Mouse (Mus musculus): Measurements from ENCODE around the gene Castor1.
A peak's percentile ranks its signal among the peaks of the same experiment; 100 is the strongest.

Gene Castor1

DNA sequence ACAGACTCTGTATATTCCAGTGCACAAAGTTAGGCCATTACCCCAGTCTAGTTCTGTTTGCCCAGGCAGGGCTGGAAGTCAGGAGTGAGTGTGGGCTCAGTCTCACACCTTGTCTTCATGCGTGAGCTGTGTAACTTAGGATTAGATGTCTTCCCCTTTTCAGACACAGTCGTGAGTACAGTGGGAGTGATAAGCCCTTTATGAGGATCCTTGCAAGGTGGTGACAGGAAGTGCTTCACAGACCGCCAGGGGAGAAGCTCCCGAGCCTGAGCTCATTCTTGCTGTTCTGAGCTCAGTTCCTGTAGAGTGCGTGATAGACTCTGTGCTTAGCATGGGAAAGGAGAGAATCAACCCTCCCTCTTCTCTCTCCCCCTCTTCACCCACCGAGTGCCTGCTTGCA lies 11.5 kb upstream of the Castor1 start:
- DNase-seq (ENCODE audit: low spot score in 2 of 2): no peak

DNA sequence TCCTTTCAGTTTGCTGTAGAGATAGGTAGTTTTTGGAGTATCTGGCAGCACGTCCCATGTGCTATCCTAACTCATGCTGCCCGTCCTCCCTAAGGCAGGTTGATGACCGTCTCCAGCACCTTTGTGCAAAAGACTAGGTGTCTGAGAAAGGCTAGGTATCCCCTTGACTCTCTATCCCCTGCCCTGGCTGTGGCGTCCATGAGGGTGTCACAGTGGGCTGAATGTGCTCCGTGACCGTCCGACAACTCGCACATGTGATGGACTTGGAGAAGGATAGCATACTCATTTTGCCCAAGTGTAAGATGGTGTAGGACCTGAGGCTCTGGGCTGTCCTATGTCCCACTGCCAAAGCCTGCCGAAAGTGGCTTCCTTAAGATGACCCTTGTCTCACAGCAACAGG lies 10.4 kb upstream of the Castor1 start:
- DNase-seq (ENCODE audit: low spot score in 2 of 2): no peak

DNA sequence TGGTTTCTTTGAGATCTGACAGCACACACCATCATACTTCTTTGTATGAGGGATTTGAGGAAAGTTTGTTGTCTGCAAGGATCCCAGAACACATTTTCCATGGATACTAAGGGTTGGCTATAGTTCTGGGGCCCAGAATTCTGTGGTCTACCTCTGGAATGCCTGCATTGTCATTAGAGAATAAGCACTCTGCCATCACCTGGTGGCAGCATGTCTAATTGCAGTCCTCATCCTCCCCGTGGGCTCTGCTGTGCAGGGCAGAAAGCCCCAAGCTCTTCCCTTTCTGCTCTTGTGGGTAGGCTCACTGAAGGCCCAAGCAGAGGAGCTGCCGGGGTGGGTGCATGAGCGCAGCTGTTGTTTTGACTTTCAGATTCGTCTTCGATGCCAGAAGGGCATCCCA lies 8.5 kb upstream of the Castor1 start:
- no peak for DNase-seq (ENCODE audit: low spot score in 2 of 2)

DNA sequence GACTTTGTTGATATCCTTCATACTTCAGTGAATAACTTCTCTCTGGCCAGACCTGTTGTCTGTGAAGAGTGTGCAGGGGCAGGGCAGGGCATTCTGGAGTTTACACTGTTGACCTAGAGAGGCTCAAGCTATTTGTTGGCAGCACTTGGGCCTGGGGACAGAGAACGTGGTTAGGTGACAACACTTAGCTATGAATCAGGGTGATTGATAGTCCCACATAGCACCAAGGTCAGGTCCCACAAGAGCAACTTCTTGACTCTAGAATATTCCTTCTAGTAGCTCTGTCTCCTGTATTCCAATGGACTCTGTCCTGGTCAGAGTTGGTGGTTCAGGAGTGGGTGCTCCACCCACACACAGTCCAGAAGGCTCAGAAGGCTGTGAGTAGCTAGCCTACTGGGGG lies 7.2 kb upstream of the Castor1 start:
- no peak for DNase-seq (ENCODE audit: low spot score in 2 of 2)

DNA sequence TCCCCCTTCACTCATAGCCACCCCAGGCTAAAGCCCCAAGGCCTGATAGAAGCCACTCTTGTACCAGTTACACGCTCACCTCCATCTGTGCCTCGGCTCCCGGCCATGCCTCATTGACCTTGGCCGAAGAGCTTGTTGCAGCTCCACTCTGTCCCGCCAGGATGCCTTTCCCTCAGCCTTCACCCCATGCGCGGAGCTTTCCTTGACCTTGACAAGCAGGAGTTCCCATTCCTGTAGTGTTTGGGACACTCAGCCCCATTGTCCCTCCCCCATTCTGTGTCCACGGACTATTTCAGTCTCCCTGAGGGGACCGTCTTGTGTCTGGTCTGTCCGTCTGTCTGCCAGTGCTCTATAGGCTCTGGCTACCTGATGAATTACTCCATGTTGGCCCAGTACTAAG lies 4.9 kb upstream of the Castor1 start:
- DNase-seq (ENCODE audit: low spot score in 2 of 2): no peak

DNA sequence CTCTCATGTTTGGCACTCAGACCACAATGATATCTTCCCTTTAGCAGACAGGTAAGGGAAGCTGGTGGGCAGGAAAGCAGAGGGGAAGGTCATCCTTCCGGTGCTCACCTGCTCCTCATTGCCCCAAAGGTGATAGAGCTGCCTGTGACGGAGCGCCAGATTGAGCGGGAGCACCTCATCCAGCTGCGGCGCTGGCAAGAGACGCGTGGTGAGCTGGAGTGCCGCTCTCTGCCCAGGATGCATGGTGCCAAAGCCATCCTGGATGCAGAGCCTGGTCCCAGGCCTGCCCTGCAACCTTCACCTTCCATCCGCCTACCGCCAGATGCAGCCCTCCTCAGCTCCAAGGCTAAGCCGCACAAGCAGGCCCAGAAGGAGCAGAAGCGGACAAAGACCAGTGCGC lies 3.5 kb upstream of the Castor1 start:
- no peak for DNase-seq (ENCODE audit: low spot score in 2 of 2)

DNA sequence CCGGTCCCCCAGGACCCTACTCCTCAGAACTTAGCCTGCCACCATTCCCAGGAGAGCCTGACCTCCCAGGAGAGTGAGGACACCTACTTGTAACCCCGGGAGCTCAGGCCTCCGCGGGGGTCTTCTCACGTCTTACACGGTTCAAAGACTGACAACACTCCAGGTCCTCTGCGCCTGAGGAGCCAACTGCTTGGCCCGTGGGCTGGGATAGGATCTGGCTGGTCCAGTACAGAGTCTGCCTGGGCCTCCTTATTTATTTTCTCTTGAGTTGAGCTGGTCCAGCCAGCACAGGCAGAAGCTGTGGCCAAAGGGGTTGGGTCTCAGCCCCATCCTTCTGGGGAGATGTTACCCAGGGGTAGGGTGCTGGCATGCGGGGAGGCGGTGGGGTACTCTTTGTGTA lies 3.0 kb upstream of the Castor1 start:
- no peak for DNase-seq (ENCODE audit: low spot score in 2 of 2)

DNA sequence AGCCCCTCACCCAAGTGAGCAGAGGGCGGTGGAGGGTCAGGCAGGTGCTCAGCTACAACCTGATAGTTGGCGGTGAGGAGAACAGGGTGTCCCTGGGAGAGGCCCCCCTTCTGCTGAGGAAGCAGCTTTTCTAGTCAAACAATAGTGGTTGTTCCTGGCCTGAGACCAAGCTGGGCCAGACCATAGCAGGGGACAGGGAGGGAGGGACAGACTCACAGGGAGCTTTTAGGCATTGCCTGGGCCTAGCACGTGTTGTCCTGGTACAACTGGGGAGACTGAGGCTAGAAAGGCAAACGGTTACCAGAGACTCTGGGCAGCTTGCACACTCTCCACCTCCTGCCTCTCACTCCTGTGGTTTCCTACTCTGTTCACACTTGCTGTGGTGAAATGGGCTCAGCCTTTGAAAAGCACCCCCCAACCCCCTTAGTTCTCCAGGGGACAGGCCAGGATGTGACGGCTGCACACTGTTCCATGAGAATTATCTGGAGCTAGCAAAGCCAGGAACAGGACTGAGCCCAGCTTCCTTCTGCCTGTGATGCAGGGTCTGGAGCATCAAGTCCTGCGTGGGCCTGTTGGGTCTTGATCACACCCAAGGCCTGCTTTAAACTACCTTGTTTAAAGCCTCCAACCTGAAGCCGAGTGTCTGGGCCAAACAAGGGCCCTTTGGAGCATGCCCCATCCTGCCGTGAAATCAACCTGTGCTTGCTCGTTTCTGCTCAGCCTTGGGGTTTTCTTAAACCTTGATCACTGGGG lies 1.6 kb upstream of the Castor1 start:
- peak in 1 of 2 experiments; percentile 36 for DNase-seq (ENCODE audit: low spot score in 2 of 2)

DNA sequence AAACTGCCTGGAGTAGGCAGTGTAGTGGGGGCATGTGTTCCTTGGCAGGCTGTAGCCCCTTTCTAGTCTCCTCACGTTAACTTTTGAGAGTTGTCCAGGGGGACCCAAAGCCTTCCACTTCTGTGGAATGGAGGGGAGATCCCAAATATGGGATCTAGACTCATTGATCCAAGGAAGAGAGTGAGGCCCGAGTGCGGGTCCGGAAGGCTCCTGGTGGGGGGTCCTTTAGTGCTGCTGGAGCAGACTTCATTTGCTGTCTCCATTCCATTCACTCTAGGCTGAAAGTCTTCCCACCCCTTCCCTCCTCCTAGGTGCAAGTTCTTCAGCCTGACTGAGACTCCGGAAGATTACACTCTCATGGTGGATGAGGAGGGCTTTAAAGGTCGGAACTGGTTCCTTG lies 612 bp downstream of the Castor1 start:
- DNase-seq (ENCODE audit: low spot score in 2 of 2): no peak

DNA sequence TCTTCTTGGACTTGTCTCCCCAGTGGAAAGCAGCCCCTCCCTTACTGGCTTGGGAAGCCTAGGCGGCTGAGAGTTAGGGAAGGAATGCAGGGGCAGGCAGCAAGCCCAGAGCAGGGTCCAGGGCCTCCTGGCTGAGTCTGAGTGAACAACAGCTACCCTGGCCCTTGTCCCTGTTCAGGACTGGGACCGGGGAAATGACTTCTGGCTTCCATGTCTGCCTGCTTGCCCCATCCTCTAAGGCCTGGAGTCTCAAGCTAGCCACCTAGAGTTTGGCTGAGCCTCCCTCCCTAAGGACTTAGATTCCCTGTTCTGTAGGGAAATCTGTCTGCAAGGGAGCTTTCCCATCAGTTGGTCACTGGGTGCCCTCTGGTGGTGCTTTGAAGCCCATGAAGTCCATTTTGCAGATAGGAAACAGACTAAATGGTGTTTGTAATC lies 1.3 kb downstream of the Castor1 start:
- peak in 1 of 2 experiments; percentile 73 for DNase-seq (ENCODE audit: low spot score in 2 of 2)

DNA sequence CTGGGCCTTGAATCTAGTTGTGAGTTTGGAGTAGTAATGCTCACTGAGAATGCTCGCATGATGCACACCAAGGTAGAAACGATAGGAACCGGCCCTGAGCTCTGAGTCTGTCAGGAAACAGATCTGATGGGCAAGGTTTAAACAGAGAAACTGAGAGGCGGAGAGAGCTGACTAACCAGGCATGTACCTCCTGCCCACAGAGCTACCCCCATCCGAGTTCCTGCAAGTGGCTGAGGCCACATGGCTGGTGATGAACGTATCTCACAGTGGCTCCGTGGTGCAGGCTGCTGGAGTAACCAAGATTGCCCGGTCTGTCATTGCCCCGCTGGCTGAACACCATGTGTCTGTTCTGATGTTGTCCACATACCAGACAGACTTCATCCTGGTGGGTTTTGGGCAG lies 1.9 kb downstream of the Castor1 start:
- DNase-seq (ENCODE audit: low spot score in 2 of 2): no peak

DNA sequence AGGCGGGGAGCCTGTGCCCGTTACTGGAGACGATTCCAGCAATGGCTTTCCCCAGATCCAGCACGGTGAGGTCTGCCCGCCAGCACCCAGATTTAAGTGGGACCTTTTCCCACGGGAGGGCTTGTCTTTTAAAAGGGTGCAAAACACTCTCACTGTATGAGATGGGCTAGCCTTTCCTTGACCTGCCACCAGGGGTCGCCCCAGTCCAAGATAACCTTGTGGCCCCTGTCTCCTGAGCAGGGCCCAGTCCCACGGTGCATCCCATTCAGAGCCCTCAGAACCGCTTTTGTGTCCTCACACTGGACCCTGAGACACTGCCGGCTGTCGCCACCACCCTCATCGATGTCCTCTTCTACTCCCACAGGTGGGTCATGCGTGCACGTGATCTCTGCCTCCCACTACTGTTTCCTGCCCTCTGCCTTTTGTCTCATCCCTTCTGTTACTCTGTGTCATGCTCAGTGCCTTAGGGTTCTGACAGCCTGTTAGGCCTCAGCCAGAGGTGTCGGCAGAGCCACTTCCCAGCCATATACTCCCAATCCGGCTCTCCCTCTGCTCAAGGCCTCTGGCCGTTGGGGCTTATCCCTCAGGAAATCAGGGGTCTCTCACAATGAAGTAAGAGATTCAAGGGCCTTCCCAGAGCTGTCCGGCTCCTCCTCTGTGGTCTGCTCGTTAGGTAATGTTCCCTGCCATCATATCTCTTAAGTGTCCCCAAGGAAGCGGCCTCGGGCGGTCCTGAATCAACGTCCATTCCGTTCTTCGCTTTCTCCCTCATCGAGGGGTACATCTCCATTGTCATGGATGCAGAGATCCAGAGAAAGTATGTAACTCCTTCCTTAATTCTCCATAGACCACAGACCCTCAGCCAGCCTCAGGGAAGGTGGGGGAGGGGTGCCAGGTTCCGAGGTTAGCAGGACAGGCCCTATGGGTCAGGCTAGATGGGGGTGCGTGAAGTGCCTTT lies 2.7 kb downstream of the Castor1 start:
- DNase-seq (ENCODE audit: low spot score in 2 of 2): peak in 1 of 2 experiments; percentile 66

DNA sequence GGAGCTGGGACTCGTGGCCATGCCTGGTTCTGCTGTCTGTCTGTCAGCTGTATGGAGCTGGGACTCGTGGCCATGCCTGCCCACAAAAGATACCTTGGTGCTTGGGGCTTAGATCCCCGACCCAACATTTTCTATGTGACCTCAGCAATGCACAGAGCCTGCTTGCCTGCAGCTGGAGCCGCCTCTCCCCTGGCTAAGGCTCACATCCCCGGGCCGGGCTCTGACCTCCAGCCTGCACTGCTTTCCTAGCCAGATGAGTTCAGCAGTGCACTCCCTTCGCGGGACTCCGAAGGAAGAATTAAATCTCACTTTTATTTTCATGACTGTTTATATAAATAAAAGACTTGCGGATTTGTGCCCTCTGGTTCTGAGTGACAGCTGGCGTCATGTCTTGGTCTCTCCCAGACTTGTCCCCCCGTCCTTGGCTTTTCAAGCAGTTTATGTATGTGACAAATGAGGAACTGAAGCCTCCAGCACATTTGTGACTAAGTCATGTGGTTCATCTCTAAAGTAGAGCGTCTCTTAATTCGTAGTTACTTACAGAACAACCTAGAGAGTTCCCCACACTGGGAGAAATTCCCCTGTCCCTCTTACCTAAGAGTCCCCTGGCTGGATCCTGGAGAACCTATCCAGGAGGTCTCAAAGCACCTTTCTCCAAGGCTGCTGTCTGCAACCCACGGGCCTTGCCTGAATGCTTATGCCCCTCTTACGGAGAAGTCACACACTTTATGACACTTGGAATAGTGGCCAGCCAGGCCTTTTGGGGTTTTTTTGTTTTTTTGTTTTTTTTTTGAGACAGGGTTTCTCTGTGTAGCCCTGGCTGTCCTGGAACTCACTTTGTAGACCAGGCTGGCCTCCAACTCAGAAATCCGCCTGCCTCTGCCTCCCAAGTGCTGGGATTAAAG lies 4.3 kb downstream of the Castor1 start:
- no peak for DNase-seq (ENCODE audit: low spot score in 2 of 2)

DNA sequence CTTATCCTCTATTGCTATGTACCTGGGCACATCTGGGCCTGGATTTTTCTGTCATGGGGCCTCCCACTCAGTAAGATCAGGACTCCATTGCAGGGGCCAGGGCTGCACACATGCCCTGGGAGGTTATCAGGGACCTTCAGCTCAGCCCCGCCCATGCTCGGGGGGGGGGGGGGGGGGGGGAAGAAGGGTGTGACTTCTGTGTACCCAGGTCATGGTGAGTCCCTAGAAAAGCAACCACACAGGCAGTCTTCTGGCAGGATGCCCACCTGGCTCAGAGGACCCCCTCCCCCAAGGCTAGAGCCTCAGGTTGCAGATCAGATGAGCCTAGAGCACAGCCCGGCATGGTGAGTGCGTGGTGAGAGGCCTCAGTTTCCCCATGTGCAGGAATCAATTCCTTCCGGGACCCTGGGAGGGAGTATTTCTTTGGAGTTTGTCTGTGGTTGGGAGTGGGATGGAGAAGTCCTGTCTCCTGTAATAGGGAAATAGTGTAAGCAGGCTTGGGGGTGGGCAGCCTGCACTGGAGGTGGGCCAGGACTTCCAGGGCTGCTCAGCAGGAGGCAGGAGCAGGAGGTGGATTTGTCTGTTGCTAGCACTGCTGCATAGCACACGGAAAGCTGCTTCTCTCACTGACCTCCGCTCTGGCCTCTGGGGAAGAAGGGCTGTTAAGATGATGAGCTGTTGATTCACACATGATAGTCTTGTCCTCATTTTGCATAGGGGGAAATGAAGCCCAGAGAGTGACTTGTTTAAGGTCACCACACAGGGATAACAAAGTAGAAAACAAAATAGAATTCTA lies 5.6 kb downstream of the Castor1 start:
- DNase-seq (ENCODE audit: low spot score in 2 of 2): no peak

DNA sequence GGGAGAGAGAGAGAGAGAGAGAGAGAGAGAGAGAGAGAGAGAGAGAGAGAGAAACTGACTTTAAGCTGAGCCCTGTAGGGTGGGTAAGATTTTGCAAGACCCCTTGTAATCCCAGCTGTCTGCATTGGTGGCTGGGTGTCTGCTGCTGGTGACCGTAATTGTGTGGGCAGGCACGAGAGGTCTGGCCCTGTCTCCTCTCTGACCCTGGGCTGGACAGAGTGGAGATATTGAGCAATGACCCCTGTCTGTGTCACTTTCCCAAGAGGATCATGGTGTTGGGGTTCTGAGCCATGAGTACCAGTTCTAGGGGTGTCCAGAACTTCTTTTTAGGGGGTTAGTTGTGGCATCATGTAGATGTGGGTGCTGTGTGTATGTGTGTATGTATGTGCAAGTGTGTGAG lies 6.2 kb downstream of the Castor1 start:
- no peak for DNase-seq (ENCODE audit: low spot score in 2 of 2)

DNA sequence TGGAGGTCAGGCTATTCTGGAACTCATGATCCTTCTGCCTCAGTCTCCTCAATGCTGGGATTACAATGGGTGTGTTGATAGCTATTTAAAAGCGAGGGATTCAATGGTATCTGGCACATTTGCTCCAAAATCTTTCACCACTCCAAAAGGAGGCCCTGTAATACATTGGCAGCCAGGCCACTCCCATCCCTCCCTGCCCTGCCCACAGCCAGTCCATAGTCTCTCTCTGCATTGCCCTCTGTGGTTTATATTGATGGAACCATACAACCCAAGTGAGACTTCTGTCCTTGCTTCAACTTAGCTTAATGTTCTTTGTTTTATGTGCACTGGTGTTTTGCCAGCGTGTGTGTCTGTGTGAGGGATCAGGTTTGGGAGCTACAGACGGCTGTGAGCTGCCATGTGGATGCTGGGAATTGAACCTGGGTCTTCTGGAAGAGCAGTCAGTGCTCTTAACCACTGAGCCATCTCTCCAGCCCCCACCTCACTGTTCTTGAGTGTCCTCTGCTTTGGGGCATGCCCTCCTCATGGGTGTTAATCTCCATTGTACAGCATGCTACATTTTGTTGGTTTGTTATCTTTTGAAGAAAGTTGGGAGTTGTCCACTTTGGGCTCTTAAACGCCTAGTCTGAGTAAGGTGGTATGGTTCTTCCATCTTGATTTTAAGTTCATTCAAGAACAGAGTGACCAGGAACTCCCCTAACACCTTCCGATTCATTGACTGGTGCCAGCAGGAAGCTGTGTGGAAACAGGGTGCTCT lies 8.7 kb downstream of the Castor1 start:
- DNase-seq (ENCODE audit: low spot score in 2 of 2): no peak

DNA sequence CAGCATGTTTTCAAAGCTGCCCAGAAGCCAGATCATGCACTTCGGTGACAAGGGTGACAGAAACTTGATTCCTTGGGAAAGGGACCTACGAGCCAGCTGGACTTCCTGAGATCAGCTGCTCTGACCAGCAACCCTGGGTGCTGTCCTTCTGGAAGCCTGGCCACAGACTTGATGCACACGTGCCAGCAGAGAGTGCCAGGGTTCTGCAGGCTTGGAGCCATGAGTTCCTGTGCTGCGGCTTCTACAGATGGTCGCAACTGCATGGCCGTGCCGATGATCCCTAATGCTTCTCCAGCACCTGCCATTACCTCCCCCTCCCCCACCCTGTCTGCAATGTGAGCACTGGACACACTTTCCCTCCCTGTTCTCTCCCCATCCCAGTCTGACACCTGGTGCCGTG lies 10.4 kb downstream of the Castor1 start:
- DNase-seq (ENCODE audit: low spot score in 2 of 2): no peak

DNA sequence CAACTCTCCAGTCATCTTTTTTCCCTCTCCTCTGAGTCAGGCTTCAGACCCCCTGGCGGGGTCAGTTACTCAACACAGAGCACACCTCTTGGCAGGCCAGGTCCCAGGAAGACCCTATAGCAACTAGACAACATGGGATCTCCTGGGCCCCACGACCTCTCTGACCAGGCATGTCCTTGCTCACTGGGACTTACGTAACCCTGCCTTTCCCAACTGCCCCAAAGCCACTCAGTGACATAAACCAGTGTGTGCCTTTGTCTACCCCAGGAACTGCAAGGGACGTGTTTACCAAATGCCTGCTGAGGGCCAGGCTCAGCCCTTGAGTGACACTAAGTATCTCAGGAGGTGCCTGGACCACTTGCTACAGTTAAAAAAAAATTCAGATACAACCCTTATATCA lies 11.8 kb downstream of the Castor1 start:
- DNase-seq (ENCODE audit: low spot score in 2 of 2): no peak

DNA sequence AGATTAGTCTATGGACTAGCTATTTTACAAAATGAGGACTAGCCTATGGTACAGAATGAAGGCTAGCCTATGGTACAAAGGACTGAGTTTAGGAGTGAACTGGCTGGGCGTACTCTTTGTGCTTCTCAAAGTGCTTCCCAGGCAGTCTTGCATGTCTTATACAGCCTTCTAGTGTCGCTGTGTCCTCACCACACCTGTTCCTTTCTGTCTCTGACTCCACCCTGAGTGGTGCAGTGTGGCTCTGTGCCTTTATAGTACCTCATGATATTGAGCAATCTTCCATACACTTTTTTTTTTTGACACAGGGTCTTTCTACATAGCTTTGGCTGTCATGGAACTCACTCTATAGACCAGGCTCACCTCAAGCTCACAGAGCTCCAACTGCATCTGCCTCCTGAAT lies 13.4 kb downstream of the Castor1 start:
- DNase-seq (ENCODE audit: low spot score in 2 of 2): no peak

DNA sequence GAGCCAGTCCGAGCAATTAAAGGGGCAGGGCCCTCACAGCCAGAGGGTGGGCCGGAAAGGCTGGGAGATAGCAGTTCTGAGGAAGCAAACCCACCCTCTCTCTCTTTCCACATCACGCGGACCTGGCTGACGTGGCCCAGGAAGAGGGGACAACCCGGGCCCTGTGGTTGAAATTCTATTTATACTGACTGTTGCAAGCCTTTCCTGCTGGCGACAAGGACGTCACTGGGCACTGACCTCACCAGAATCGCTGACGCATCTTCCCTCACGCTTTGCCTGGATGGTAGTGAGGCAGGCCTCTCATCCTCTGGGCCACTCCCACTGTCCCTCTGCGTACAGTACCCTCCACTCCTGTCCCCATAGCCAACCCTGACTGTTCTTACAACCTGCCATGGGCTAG lies 14.6 kb downstream of the Castor1 start:
- no peak for DNase-seq (ENCODE audit: low spot score in 2 of 2)
